Mouse (Mus musculus) limb, embryonic 14.5 days (tissue): ENCODE results near the gene Ppp2r5c. TPM values are rescaled to one million over a fixed set of nuclear protein-coding genes. Genes with fewer than 3 reads are reported as not detected.

Experiments
- ATAC-seq: fragments of 200-750 bp; cut with Nextera tagmentation; 2 replicates; pipeline ENCODE4 v1.8.0; 2017; ENCODE audit warnings: low read depth, moderate number of reproducible peaks, moderate TSS enrichment; ENCODE audit not compliant: low FRiP score
- DNase-seq: peaks from one replicate; pipeline ENCODE4 v3.0.0-alpha.2; 2015; ENCODE audit warnings: low spot score
- H3K27ac ChIP-seq: fragments of 300-500 bp; sonication (generic); replicated peaks from 2 replicates; pipeline ENCODE4 v1.5.1; 2014; ENCODE audit warnings: low read depth, mild to moderate bottlenecking, low read length, moderate library complexity, mixed read lengths
- H3K27me3 ChIP-seq: fragments of 300-500 bp; sonication (generic); 2 replicates; pipeline ENCODE4 v1.6.1; 2014; ENCODE audit warnings: low read length, mixed read lengths; ENCODE audit not compliant: control insufficient read depth, insufficient read depth
- H3K36me3 ChIP-seq: fragments of 300-500 bp; sonication (generic); 2 replicates; pipeline ENCODE4 v1.6.1; 2014; ENCODE audit warnings: mild to moderate bottlenecking, low read length, moderate library complexity, mixed read lengths; ENCODE audit not compliant: control insufficient read depth, insufficient read depth
- H3K4me1 ChIP-seq: fragments of 300-500 bp; sonication (generic); 2 replicates; pipeline ENCODE4 v1.6.1; 2014; ENCODE audit warnings: antibody characterized with exemption, low read length, mixed read lengths; ENCODE audit not compliant: control insufficient read depth, insufficient read depth
- H3K4me2 ChIP-seq: fragments of 300-500 bp; sonication (generic); replicated peaks from 2 replicates; pipeline ENCODE4 v1.6.1; 2014; ENCODE audit warnings: low read depth, mild to moderate bottlenecking, low read length, moderate library complexity; ENCODE audit not compliant: severe bottlenecking
- H3K4me3 ChIP-seq: fragments of 300-500 bp; sonication (generic); replicated peaks from 2 replicates; pipeline ENCODE4 v1.5.1; 2014; ENCODE audit warnings: low read length
- H3K9ac ChIP-seq: fragments of 300-500 bp; sonication (generic); 2 replicates; pipeline ENCODE4 v1.6.1; 2014; ENCODE audit warnings: mild to moderate bottlenecking, low read depth, low read length, moderate library complexity; ENCODE audit not compliant: severe bottlenecking
- H3K9me3 ChIP-seq: fragments of 300-500 bp; sonication (generic); 2 replicates; pipeline ENCODE4 v1.6.1; 2016; ENCODE audit warnings: low read length; ENCODE audit not compliant: control insufficient read depth
- POLR2A ChIP-seq: fragments of 200-500 bp; IDR thresholded peaks from 2 replicates; pipeline ENCODE4 v1.8.0; 2012; ENCODE audit warnings: inconsistent platforms, mild to moderate bottlenecking, moderate library complexity, borderline replicate concordance; ENCODE audit not compliant: insufficient read depth, insufficient read length; ENCODE audit errors: extremely low read depth
- WGBS: fragments of 180-500 bp; shearing (Covaris S2); extraction: QIAGEN DNeasy Blood & Tissue Kit; methylation state at CpG from one replicate; pipeline ENCODE4 v1.1.7; 2014; 5-methylcytosine and 5-hydroxymethylcytosine counted together
- polyA plus RNA-seq, 2 experiments: library from polyadenylated mRNA; depleted of rRNA in 1 of 2; stranded (reverse) in 1 of 2; unstranded in 1 of 2; fragments of >200 nt; fragmentation: Nextera tagmentation in 1 of 2; extraction: Ambion mirVana in 1 of 2; gene quantifications; 2 replicates each; pipeline versions ENCODE4 v1.2.1 to v1.2.3; 2012 to 2014

Ppp2r5c gene
- polyA plus RNA-seq, 2 experiments: 75.2 to 156 TPM

GRCm38 (mm10) chr12:110421361-110421760 lies 25.6 kb upstream of the Ppp2r5c start:
- DNase-seq: no peak
- H3K27me3 ChIP-seq: no peaks in the 10 kb centered on the region
- no peak overlapping the region for H3K27ac ChIP-seq
- no peak overlapping the region for H3K9ac ChIP-seq
- H3K4me1 ChIP-seq: no peaks in the 10 kb centered on the region
- ATAC-seq: no peak
- no peak overlapping the region for H3K4me3 ChIP-seq
- H3K36me3 ChIP-seq: no peaks in the 10 kb centered on the region
- TF ChIP-seq POLR2A: no peak
- H3K9me3 ChIP-seq: no peaks in the 10 kb centered on the region
- 68% methylated on average over 2 of the region's 3 CpGs for WGBS
- H3K4me2 ChIP-seq: no peak overlapping the region

GRCm38 (mm10) chr12:110424008-110424704 lies 22.8 kb upstream of the Ppp2r5c start:
- no peak for ATAC-seq
- H3K9ac ChIP-seq: no peak overlapping the region
- WGBS: 77% methylated on average over 5 of the region's 5 CpGs
- no peak overlapping the region for H3K4me2 ChIP-seq
- no peak for TF ChIP-seq POLR2A
- H3K4me3 ChIP-seq: no peak overlapping the region
- H3K36me3 ChIP-seq: no peaks in the 10 kb centered on the region
- H3K27ac ChIP-seq: no peak overlapping the region
- no peaks in the 10 kb centered on the region for H3K9me3 ChIP-seq
- no peaks in the 10 kb centered on the region for H3K4me1 ChIP-seq
- DNase-seq: no peak
- H3K27me3 ChIP-seq: no peaks in the 10 kb centered on the region

GRCm38 (mm10) chr12:110426417-110427010 lies 20.4 kb upstream of the Ppp2r5c start:
- no peak overlapping the region for H3K27ac ChIP-seq
- DNase-seq: no peak

GRCm38 (mm10) chr12:110429340-110429973 lies 17.5 kb upstream of the Ppp2r5c start:
- Histone ChIP-seq H3K36me3 (no peaks in the 10 kb centered on the region), H3K4me3 (no peak overlapping the region), H3K4me1 (no peaks in the 10 kb centered on the region), H3K27ac (no peak overlapping the region), H3K9me3 (no peaks in the 10 kb centered on the region), H3K9ac (no peak overlapping the region), H3K4me2 (no peak overlapping the region), H3K27me3 (no peaks in the 10 kb centered on the region)
- 64% methylated on average over 12 of the region's 12 CpGs for WGBS
- DNase-seq (no peak), ATAC-seq (no peak)
- no peak for TF ChIP-seq POLR2A

More at GRCm38 (mm10) chr12:110426417-110427010, 20.4 kb upstream of the Ppp2r5c start:
- Histone ChIP-seq H3K4me3 (no peak overlapping the region), H3K36me3 (no peaks in the 10 kb centered on the region), H3K4me1 (no peaks in the 10 kb centered on the region), H3K9me3 (no peaks in the 10 kb centered on the region), H3K9ac (no peak overlapping the region), H3K4me2 (no peak overlapping the region), H3K27me3 (no peaks in the 10 kb centered on the region)
- 59% methylated on average over 13 of the region's 13 CpGs for WGBS
- no peak for TF ChIP-seq POLR2A
- no peak for ATAC-seq

GRCm38 (mm10) chr12:110429990-110430389 lies 16.9 kb upstream of the Ppp2r5c start:
- DNase-seq (no peak), ATAC-seq (no peak)
- Histone ChIP-seq H3K9me3 (no peaks in the 10 kb centered on the region), H3K4me1 (no peaks in the 10 kb centered on the region), H3K4me2 (no peak overlapping the region), H3K4me3 (no peak overlapping the region), H3K27ac (no peak overlapping the region), H3K9ac (no peak overlapping the region), H3K36me3 (no peaks in the 10 kb centered on the region), H3K27me3 (no peaks in the 10 kb centered on the region)
- WGBS: 79% methylated on average over 10 of the region's 10 CpGs
- TF ChIP-seq POLR2A: no peak
